Mouse (Mus musculus): ENCODE results near the gene Wnt4. TPM values are rescaled to one million over a fixed set of nuclear protein-coding genes. Genes with fewer than 3 reads are reported as not detected.

The Wnt4 gene
- polyA plus RNA-seq, 1 experiment, result 11.7 TPM

DNA sequence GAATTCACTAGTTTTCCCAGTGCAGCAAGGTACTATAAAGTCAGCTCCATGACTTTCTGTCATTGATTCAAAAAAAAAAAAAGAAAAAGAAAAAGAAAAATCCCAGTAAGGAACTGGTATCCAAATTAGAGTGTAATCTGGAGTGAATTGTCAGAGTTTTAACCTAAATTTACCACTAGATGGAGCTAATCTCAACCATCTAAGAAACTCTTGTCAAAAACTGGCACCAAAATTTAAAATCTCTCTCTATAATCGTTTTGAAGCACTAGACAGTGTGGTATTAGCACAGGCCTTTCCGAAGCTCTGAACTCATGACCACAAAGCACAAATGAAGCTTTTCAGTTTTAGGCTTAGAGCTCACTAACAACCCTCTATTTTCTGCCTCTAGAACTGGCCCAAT lies 36.2 kb downstream of the Wnt4 start:
- 18% methylated on average over 2 of the region's 2 CpGs for WGBS

DNA sequence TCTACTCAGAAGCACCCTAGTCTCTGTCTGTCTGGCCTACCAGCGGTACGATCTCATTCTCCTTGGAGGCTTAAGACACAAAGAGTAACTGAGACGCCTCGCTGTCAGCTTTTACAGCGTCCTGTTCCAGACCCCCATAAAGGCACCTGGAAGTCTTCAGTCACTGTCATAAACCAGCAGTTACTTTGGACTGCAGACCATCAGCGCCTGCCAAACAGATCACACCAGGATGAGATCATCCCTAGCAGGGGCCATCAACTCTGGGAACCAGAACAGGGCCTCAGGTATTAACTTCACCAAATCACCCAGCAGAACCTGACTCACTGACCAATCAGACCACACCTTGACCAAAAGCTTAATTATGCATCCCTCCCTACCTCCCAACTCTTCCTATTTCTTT lies 37.3 kb downstream of the Wnt4 start:
- DNase-seq, result no peak
- 55% methylated on average over 6 of the region's 6 CpGs for WGBS
- H3K4me1 ChIP-seq (ENCODE audit: control insufficient read depth, insufficient read depth, low read length), result peaks cover 8% of the 10 kb centered on the region
- TF ChIP-seq CTCF (IDR thresholded peaks at IDR 0.05; ENCODE audit: insufficient read depth, low read length), result no peak
- no peak for TF ChIP-seq POLR2A (IDR thresholded peaks at IDR 0.05; ENCODE audit: borderline replicate concordance, extremely low read depth, low read depth, low read length)
- H3K4me3 ChIP-seq (replicated peaks; ENCODE audit: extremely low read depth, low read depth, low read length), result no peak overlapping the region

More for the DNA sequence above, 36.2 kb downstream of the Wnt4 start:
- DNase-seq, result no peak
- TF ChIP-seq POLR2A (IDR thresholded peaks at IDR 0.05; ENCODE audit: borderline replicate concordance, extremely low read depth, low read depth, low read length) (no peak), CTCF (IDR thresholded peaks at IDR 0.05; ENCODE audit: insufficient read depth, low read length) (peak; percentile 9; the same call in 1 of the 2 replicates)
- Histone ChIP-seq H3K4me3 (replicated peaks; ENCODE audit: extremely low read depth, low read depth, low read length) (no peak overlapping the region), H3K4me1 (ENCODE audit: control insufficient read depth, insufficient read depth, low read length) (peaks cover 8% of the 10 kb centered on the region)

DNA sequence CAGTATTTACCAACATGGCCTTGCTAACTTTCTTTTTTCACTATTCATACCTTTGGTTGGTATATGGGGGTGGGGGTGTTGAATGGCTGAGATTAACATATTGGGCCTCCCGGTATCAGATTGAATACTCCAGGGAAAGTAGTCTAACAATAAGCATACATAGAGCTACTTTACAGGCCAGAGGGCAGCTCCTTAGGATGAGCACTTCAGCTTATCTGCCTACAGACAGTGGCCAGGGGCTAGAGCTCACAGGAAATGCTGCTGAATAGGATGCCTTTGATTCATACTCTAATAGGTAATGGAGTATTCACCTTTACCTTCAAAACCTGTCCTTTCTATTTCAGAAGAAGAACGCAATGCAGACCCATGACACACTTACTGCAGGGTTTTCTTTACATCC lies 37.8 kb downstream of the Wnt4 start:
- H3K4me3 ChIP-seq (replicated peaks; ENCODE audit: extremely low read depth, low read depth, low read length), result no peak overlapping the region
- TF ChIP-seq POLR2A (IDR thresholded peaks at IDR 0.05; ENCODE audit: borderline replicate concordance, extremely low read depth, low read depth, low read length), result no peak
- no peak for TF ChIP-seq CTCF (IDR thresholded peaks at IDR 0.05; ENCODE audit: insufficient read depth, low read length)
- peaks cover 8% of the 10 kb centered on the region for H3K4me1 ChIP-seq (ENCODE audit: control insufficient read depth, insufficient read depth, low read length)
- DNase-seq, result no peak
- 88% methylated on average over 2 of the region's 2 CpGs for WGBS

DNA sequence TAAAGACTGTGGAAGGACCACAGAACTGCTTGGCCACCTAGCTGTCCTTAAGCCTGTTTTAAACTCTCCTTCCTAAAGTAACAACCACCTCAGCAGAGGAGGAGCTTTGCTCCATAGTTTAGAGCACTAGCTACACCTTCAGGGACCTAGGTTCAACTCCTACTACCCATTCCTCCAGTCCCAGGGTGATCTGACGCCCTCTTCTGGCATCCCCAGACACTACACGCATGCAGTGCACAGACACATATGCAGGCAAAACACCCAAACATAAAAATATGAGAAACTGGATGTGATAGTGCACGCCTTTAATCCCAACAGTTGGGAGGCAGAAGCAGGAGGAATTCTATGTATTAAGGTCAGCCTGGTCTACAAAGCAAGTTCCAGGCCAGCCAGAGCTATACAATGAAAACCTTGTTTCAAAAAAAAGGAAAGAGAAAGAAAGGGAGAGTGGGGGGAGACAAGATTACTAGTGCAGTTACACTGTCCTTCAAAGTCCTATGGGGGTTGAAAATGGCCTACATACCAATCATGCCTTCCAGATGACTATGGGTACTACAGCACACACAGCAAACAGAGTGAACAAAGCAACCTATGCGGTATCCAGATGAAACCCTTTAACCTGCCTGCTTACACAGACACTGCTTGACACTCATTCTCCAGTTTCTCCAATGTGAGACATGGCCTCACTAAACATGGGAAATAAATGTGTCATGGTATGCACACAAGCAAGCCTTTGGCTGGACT lies 38.9 kb downstream of the Wnt4 start:
- H3K4me1 ChIP-seq (ENCODE audit: control insufficient read depth, insufficient read depth, low read length), result peaks cover 8% of the 10 kb centered on the region
- no peak for DNase-seq
- H3K4me3 ChIP-seq (replicated peaks; ENCODE audit: extremely low read depth, low read depth, low read length), result no peak overlapping the region
- 0 out of 2 replicates have a peak, but pooled peaks have one; percentile 12 for TF ChIP-seq CTCF (IDR thresholded peaks at IDR 0.05; ENCODE audit: insufficient read depth, low read length)
- TF ChIP-seq POLR2A (IDR thresholded peaks at IDR 0.05; ENCODE audit: borderline replicate concordance, extremely low read depth, low read depth, low read length), result no peak
- WGBS, result 79% methylated on average over 4 of the region's 4 CpGs

DNA sequence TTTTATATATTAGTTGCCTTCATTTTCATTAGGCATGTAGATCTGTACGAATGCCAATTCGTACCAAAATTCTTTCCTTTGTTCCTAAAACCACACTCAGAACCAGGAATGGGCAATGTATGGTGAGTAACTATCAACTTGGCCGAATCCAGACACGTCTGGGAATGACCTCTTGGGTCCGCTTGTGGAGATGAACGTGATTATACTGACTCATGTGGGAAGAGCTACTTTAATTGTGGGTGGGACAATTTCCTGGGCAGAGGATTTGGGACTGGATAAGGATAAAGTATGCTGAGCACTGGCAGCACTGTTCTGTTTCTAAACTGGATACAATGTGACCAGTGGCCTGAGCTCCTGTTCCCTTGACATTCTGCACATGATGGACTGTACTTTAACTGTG lies 47.6 kb downstream of the Wnt4 start:
- Histone ChIP-seq H3K4me1 (ENCODE audit: control insufficient read depth, insufficient read depth, low read length) (peaks cover 5% of the 10 kb centered on the region), H3K4me3 (replicated peaks; ENCODE audit: extremely low read depth, low read depth, low read length) (no peak overlapping the region)
- WGBS, result 64% methylated on average over 6 of the region's 6 CpGs
- DNase-seq, result no peak
- TF ChIP-seq CTCF (IDR thresholded peaks at IDR 0.05; ENCODE audit: insufficient read depth, low read length) (no peak), POLR2A (IDR thresholded peaks at IDR 0.05; ENCODE audit: borderline replicate concordance, extremely low read depth, low read depth, low read length) (no peak)

DNA sequence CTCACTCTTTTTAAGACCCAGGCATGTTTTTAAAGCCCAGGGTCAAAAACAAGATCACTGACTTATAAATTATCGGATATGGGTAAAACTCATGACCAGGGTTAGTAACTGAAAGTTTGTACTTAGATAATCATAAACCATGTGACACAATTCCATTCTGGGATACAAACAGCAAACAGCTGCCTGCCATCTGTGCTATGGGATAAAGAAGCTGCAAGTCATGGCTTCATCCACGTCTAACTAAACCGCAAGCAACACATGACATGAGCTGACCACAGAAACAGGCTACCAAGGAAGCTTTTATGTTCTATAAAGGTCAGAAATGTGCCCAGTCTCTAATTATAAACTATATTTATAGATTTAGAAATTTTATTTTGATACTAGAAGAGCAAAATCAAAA lies 49.2 kb downstream of the Wnt4 start:
- TF ChIP-seq POLR2A (IDR thresholded peaks at IDR 0.05; ENCODE audit: borderline replicate concordance, extremely low read depth, low read depth, low read length) (no peak), CTCF (IDR thresholded peaks at IDR 0.05; ENCODE audit: insufficient read depth, low read length) (no peak)
- Histone ChIP-seq H3K4me1 (ENCODE audit: control insufficient read depth, insufficient read depth, low read length) (peaks cover 5% of the 10 kb centered on the region), H3K4me3 (replicated peaks; ENCODE audit: extremely low read depth, low read depth, low read length) (no peak overlapping the region)
- DNase-seq, result no peak
- WGBS, result 68% methylated on average over 3 of the region's 3 CpGs

DNA sequence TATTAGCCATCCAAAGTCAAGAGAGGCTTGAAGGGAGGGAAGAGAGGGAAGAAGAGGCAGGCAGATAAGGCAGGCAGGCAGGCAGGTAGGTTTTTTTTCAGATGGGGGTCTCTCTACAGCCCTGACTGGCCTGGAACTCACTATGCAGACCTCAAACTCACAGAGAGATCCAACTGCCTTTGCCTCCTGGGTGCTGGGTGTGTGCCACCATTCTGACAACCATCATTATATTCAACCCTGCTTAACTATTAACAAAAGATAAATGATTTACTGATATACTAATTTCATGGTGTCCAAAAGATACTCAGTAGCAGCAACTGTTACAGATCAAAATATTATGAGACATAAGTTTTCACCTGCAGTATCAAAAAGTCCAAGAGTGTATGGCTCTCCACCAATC lies 54.8 kb downstream of the Wnt4 start:
- peaks cover 6% of the 10 kb centered on the region for H3K4me1 ChIP-seq (ENCODE audit: control insufficient read depth, insufficient read depth, low read length)
- TF ChIP-seq CTCF (IDR thresholded peaks at IDR 0.05; ENCODE audit: insufficient read depth, low read length) (no peak), POLR2A (IDR thresholded peaks at IDR 0.05; ENCODE audit: borderline replicate concordance, extremely low read depth, low read depth, low read length) (no peak)
- no peak for DNase-seq
- no peak overlapping the region for H3K4me3 ChIP-seq (replicated peaks; ENCODE audit: extremely low read depth, low read depth, low read length)

DNA sequence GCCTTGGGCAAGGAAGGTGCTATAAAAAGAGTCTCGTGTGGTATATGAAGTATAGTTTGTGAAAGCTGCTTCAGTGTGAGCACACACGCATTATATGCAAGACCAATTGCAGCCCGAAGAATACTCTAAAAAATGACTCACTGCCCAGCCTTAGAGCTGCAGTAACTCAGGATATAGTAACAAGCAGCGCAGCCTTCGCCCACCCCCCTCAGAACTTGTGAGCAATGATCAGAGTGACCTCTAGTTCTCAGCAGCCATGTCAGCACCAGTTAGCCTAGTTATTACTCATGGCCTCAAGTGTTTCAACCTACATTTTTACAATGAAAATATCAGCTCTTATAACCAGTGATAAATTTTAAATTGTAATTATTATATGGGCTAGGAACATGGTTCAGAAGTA lies 59.2 kb downstream of the Wnt4 start:
- WGBS, result 69% methylated on average over 5 of the region's 5 CpGs
- peaks cover 27% of the 10 kb centered on the region for H3K4me1 ChIP-seq (ENCODE audit: control insufficient read depth, insufficient read depth, low read length)
- no peak overlapping the region for H3K4me3 ChIP-seq (replicated peaks; ENCODE audit: extremely low read depth, low read depth, low read length)
- TF ChIP-seq CTCF (IDR thresholded peaks at IDR 0.05; ENCODE audit: insufficient read depth, low read length) (no peak), POLR2A (IDR thresholded peaks at IDR 0.05; ENCODE audit: borderline replicate concordance, extremely low read depth, low read depth, low read length) (no peak)
- no peak for DNase-seq

DNA sequence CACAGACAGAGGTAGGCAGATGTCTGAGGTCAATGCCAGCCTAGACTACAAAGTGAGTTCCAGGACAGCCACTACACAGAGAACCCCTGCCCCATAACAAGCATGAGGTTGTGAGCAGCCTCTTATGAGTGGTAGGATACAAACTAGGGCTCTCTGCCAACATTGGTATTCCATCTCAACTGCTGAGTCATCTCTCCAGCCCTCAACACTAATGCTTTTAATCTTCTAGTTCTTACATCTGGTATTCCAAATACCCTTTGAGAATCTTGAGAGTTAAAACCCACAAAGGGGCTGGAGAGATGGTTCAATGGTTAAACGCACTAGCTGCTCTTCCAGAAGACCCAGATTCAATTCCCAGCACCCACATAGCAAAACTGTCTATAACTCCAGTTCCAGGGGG lies 62.1 kb downstream of the Wnt4 start:
- no peak overlapping the region for H3K4me3 ChIP-seq (replicated peaks; ENCODE audit: extremely low read depth, low read depth, low read length)
- DNase-seq, result no peak
- TF ChIP-seq CTCF (IDR thresholded peaks at IDR 0.05; ENCODE audit: insufficient read depth, low read length) (no peak), POLR2A (IDR thresholded peaks at IDR 0.05; ENCODE audit: borderline replicate concordance, extremely low read depth, low read depth, low read length) (no peak)
- 55% methylated on average over 1 of the region's 1 CpGs for WGBS
- H3K4me1 ChIP-seq (ENCODE audit: control insufficient read depth, insufficient read depth, low read length), result peaks cover 31% of the 10 kb centered on the region

DNA sequence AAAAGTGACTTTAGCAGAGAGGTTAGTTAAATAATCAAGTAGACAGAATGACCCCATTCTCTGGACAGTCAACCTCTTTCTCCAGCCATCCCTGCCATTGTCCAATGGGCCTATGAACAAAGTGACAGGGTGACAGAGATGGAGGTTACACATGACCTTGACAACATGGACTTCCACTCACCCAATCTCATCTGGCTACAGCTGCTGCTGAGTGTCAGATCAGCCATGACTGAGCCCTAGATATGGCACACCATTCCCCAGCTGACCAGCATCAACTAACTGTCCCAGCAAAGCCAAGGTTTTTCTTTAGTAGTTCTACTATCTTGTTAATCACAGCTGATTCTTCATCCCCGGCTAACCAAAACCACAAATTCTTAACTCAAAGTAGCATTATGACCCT lies 65.5 kb downstream of the Wnt4 start:
- no peak for TF ChIP-seq POLR2A (IDR thresholded peaks at IDR 0.05; ENCODE audit: borderline replicate concordance, extremely low read depth, low read depth, low read length)
- no peak for TF ChIP-seq CTCF (IDR thresholded peaks at IDR 0.05; ENCODE audit: insufficient read depth, low read length)
- WGBS, result 79% methylated on average over 1 of the region's 1 CpGs
- Histone ChIP-seq H3K4me3 (replicated peaks; ENCODE audit: extremely low read depth, low read depth, low read length) (no peak overlapping the region), H3K4me1 (ENCODE audit: control insufficient read depth, insufficient read depth, low read length) (peaks cover 26% of the 10 kb centered on the region)
- no peak for DNase-seq
